Mouse (Mus musculus) left cerebral cortex, adult 11 months (tissue): ENCODE measurements around the gene Plekhn1.

ENCODE experiments used
- DNase-seq: peaks from one replicate; pipeline ENCODE4 v3.0.0; 2022; ENCODE audit warnings: low spot score

Plekhn1 gene

GRCm38 (mm10) chr4:156213134-156213533, 21.5 kb downstream of the Plekhn1 start:
- no peak for DNase-seq

GRCm38 (mm10) chr4:156209963-156210635, 24.6 kb downstream of the Plekhn1 start:
- DNase-seq, result no peak

- DNase-seq, result no peak
Observed at GRCm38 (mm10) chr4:156208872-156209271, 25.8 kb downstream of the Plekhn1 start.

- no peak for DNase-seq
Observed at GRCm38 (mm10) chr4:156203413-156204131, 31.1 kb downstream of the Plekhn1 start.

GRCm38 (mm10) chr4:156203001-156203412, 31.6 kb downstream of the Plekhn1 start, which contains the start of gene AW011738:
Gene AW011738 (plus strand): TSS chr4:156203304.
- no peak for DNase-seq

GRCm38 (mm10) chr4:156202462-156202893, 32.2 kb downstream of the Plekhn1 start:
- DNase-seq, result no peak

- no peak for DNase-seq
Observed at GRCm38 (mm10) chr4:156200623-156201475, 33.8 kb downstream of the Plekhn1 start, which contains the start of gene Isg15. Gene Isg15 (minus strand): TSS chr4:156200818.

GRCm38 (mm10) chr4:156197829-156198205, 36.8 kb downstream of the Plekhn1 start:
- peak; percentile 70 for DNase-seq

- no peak for DNase-seq
Observed at GRCm38 (mm10) chr4:156197131-156197828, 37.4 kb downstream of the Plekhn1 start, which contains the start of gene Agrn. Gene Agrn (minus strand): TSS chr4:156197488.

- DNase-seq, result no peak
Observed at GRCm38 (mm10) chr4:156195927-156196870, 38.5 kb downstream of the Plekhn1 start.

- DNase-seq, result no peak
Observed at GRCm38 (mm10) chr4:156194346-156194745, 40.3 kb downstream of the Plekhn1 start.

- no peak for DNase-seq
Observed at GRCm38 (mm10) chr4:156193906-156194305, 40.8 kb downstream of the Plekhn1 start.

GRCm38 (mm10) chr4:156193200-156193590, 41.5 kb downstream of the Plekhn1 start:
- no peak for DNase-seq

- DNase-seq, result no peak
Observed at GRCm38 (mm10) chr4:156192421-156193199, 42.0 kb downstream of the Plekhn1 start.

- no peak for DNase-seq
Observed at GRCm38 (mm10) chr4:156188811-156189323, 45.8 kb downstream of the Plekhn1 start.

GRCm38 (mm10) chr4:156188162-156188810, 46.4 kb downstream of the Plekhn1 start:
- no peak for DNase-seq

- DNase-seq, result no peak
Observed at GRCm38 (mm10) chr4:156185950-156186850, 48.5 kb downstream of the Plekhn1 start.

GRCm38 (mm10) chr4:156185456-156185949, 49.2 kb downstream of the Plekhn1 start:
- DNase-seq, result no peak
